Mouse (Mus musculus): ENCODE data around the gene Leap2. TPM values are rescaled to one million over a fixed set of nuclear protein-coding genes. Genes with fewer than 3 reads are reported as not detected.
A peak's percentile ranks its signal among the peaks of the same experiment; 100 is the strongest.
"Not testable (repeated sequence)": the region's sequence is repeated elsewhere in the genome, so short reads cannot be mapped to it uniquely, and the experiment has no call there.

Gene Leap2
- polyA plus RNA-seq, 1 experiment from 2014 or later, result 0.19 TPM

- DNase-seq (ENCODE audit: low spot score), result no peak
- Histone ChIP-seq H3K36me3 (ENCODE audit: control insufficient read depth, insufficient read depth, low read length) (no peaks in the 10 kb centered on the region), H3K4me1 (replicated peaks; ENCODE audit: control insufficient read depth, insufficient read depth) (no peaks in the 10 kb centered on the region; the same call in 1 of the 2 replicates), H3K27ac (replicated peaks) (peak overlapping the region; percentile 90), H3K9me3 (ENCODE audit: control insufficient read depth, low read length) (no peaks in the 10 kb centered on the region), H3K4me3 (ENCODE audit: low read depth, low read length) (peak overlapping the region; percentile 80), H3K4me2 (replicated peaks; ENCODE audit: low read depth) (peak overlapping the region; percentile 88), H3K9ac (ENCODE audit: low read length) (peak overlapping the region; percentile 87), H3K27me3 (ENCODE audit: control insufficient read depth, insufficient read depth, low read length) (no peaks in the 10 kb centered on the region)
- TF ChIP-seq CTCF (IDR thresholded peaks at IDR 0.05; ENCODE audit: low read depth), result no peak
- peak; percentile 42 for ATAC-seq (ENCODE audit: low FRiP score, low TSS enrichment)
- WGBS, result under 1% methylated on average over 34 of the region's 34 CpGs
Observed at GRCm38 (mm10) chr11:53430300-53430669, 7.3 kb upstream of the Leap2 start.

- ATAC-seq (ENCODE audit: low FRiP score, low TSS enrichment) (no peak), DNase-seq (ENCODE audit: low spot score) (no peak)
- Histone ChIP-seq H3K4me3 (ENCODE audit: low read depth, low read length) (no peak overlapping the region), H3K9me3 (ENCODE audit: control insufficient read depth, low read length) (no peaks in the 10 kb centered on the region), H3K36me3 (ENCODE audit: control insufficient read depth, insufficient read depth, low read length) (no peaks in the 10 kb centered on the region), H3K4me1 (replicated peaks; ENCODE audit: control insufficient read depth, insufficient read depth) (no peaks in the 10 kb centered on the region; the same call in 1 of the 2 replicates), H3K9ac (ENCODE audit: low read length) (no peak overlapping the region), H3K27ac (replicated peaks) (no peak overlapping the region), H3K4me2 (replicated peaks; ENCODE audit: low read depth) (peak overlapping the region; percentile 88; the same call in 1 of the 2 replicates), H3K27me3 (ENCODE audit: control insufficient read depth, insufficient read depth, low read length) (no peaks in the 10 kb centered on the region)
- TF ChIP-seq CTCF (IDR thresholded peaks at IDR 0.05; ENCODE audit: low read depth), result no peak
- TF ChIP-seq EP300 (optimal IDR thresholded peaks at IDR 0.05), result no peak
Observed at GRCm38 (mm10) chr11:53429182-53429581, 6.2 kb upstream of the Leap2 start.

DNA sequence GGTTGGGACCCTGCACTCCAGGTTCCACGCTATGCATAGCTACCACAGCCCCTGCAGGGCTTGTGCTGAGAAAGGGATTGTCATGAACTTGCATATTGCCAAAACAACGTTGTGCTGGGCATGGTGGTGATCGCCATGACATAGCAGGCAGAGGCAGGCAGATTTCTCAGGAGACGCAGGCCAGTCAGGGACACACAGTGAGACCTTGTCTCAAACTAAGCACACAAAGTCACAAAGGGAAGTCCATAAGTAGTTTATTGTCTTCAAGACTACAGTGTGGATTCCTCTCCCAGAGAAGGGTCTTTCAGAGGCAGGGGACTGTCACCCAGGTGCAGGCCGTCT, 5.7 kb upstream of the Leap2 start:
- Histone ChIP-seq H3K9ac (ENCODE audit: low read length) (no peak overlapping the region), H3K4me1 (replicated peaks; ENCODE audit: control insufficient read depth, insufficient read depth) (no peaks in the 10 kb centered on the region; the same call in 1 of the 2 replicates), H3K36me3 (ENCODE audit: control insufficient read depth, insufficient read depth, low read length) (no peaks in the 10 kb centered on the region), H3K27me3 (ENCODE audit: control insufficient read depth, insufficient read depth, low read length) (no peaks in the 10 kb centered on the region), H3K4me2 (replicated peaks; ENCODE audit: low read depth) (no peak overlapping the region), H3K27ac (replicated peaks) (no peak overlapping the region), H3K9me3 (ENCODE audit: control insufficient read depth, low read length) (no peaks in the 10 kb centered on the region), H3K4me3 (ENCODE audit: low read depth, low read length) (no peak overlapping the region)
- 98% methylated on average over 5 of the region's 5 CpGs for WGBS
- TF ChIP-seq CTCF (IDR thresholded peaks at IDR 0.05; ENCODE audit: low read depth) (no peak), EP300 (optimal IDR thresholded peaks at IDR 0.05) (no peak)
- ATAC-seq (ENCODE audit: low FRiP score, low TSS enrichment) (no peak), DNase-seq (ENCODE audit: low spot score) (no peak)

- no peak overlapping the region for H3K4me3 ChIP-seq (ENCODE audit: low read depth, low read length)
- H3K27ac ChIP-seq (replicated peaks), result no peak overlapping the region
- no peak for TF ChIP-seq EP300 (optimal IDR thresholded peaks at IDR 0.05)
- no peak for TF ChIP-seq CTCF (IDR thresholded peaks at IDR 0.05; ENCODE audit: low read depth)
- no peaks in the 10 kb centered on the region for H3K9me3 ChIP-seq (ENCODE audit: control insufficient read depth, low read length)
- ATAC-seq (ENCODE audit: low FRiP score, low TSS enrichment) (no peak), DNase-seq (ENCODE audit: low spot score) (no peak)
- no peak overlapping the region for H3K9ac ChIP-seq (ENCODE audit: low read length)
- no peak overlapping the region for H3K4me2 ChIP-seq (replicated peaks; ENCODE audit: low read depth)
- H3K27me3 ChIP-seq (ENCODE audit: control insufficient read depth, insufficient read depth, low read length), result no peaks in the 10 kb centered on the region
- no peaks in the 10 kb centered on the region for H3K36me3 ChIP-seq (ENCODE audit: control insufficient read depth, insufficient read depth, low read length)
- WGBS, result 89% methylated on average over 3 of the region's 3 CpGs
- no peaks in the 10 kb centered on the region; the same call in 1 of the 2 replicates for H3K4me1 ChIP-seq (replicated peaks; ENCODE audit: control insufficient read depth, insufficient read depth)
Observed at GRCm38 (mm10) chr11:53427993-53428715, 5.2 kb upstream of the Leap2 start.

- not testable (repeated sequence) for H3K27ac ChIP-seq (replicated peaks); H3K4me1 ChIP-seq (replicated peaks; ENCODE audit: control insufficient read depth, insufficient read depth); H3K27me3 ChIP-seq (ENCODE audit: control insufficient read depth, insufficient read depth, low read length); ATAC-seq (ENCODE audit: low FRiP score, low TSS enrichment); H3K4me2 ChIP-seq (replicated peaks; ENCODE audit: low read depth); H3K4me3 ChIP-seq (ENCODE audit: low read depth, low read length); H3K9ac ChIP-seq (ENCODE audit: low read length); H3K36me3 ChIP-seq (ENCODE audit: control insufficient read depth, insufficient read depth, low read length); DNase-seq (ENCODE audit: low spot score); H3K9me3 ChIP-seq (ENCODE audit: control insufficient read depth, low read length)
- 83% methylated on average over 3 of the region's 3 CpGs for WGBS
Observed at GRCm38 (mm10) chr11:53426914-53427313, 3.9 kb upstream of the Leap2 start.

GRCm38 (mm10) chr11:53425711-53426255, 2.8 kb upstream of the Leap2 start:
- ATAC-seq (ENCODE audit: low FRiP score, low TSS enrichment) (no peak), DNase-seq (ENCODE audit: low spot score) (no peak)
- TF ChIP-seq EP300 (optimal IDR thresholded peaks at IDR 0.05) (no peak), CTCF (IDR thresholded peaks at IDR 0.05; ENCODE audit: low read depth) (no peak)
- H3K4me1 ChIP-seq (replicated peaks; ENCODE audit: control insufficient read depth, insufficient read depth), result no peaks in the 10 kb centered on the region; the same call in 1 of the 2 replicates
- H3K9ac ChIP-seq (ENCODE audit: low read length), result no peak overlapping the region
- WGBS, result 83% methylated on average over 6 of the region's 6 CpGs
- no peaks in the 10 kb centered on the region for H3K9me3 ChIP-seq (ENCODE audit: control insufficient read depth, low read length)
- H3K36me3 ChIP-seq (ENCODE audit: control insufficient read depth, insufficient read depth, low read length), result no peaks in the 10 kb centered on the region
- no peaks in the 10 kb centered on the region for H3K27me3 ChIP-seq (ENCODE audit: control insufficient read depth, insufficient read depth, low read length)
- H3K4me2 ChIP-seq (replicated peaks; ENCODE audit: low read depth), result no peak overlapping the region
- no peak overlapping the region for H3K4me3 ChIP-seq (ENCODE audit: low read depth, low read length)
- no peak overlapping the region for H3K27ac ChIP-seq (replicated peaks)
